Mouse (Mus musculus) kidney, embryonic 15.5 days (tissue): ENCODE results near the gene Zfp687. TPM values are rescaled to one million over a fixed set of nuclear protein-coding genes. Genes with fewer than 3 reads are reported as not detected.
A peak's percentile ranks its signal among the peaks of the same experiment; 100 is the strongest.
"Not testable (repeated sequence)": the region's sequence is repeated elsewhere in the genome, so short reads cannot be mapped to it uniquely, and the experiment has no call there.

Source experiments
- ATAC-seq: fragments of 200-750 bp; cut with Nextera tagmentation; replicated peaks from 2 replicates; pipeline ENCODE4 v1.8.0; 2017; ENCODE audit warnings: moderate TSS enrichment; ENCODE audit not compliant: low FRiP score
- H3K27ac ChIP-seq: fragments of 300-500 bp; sonication (generic); 2 replicates; pipeline ENCODE4 v1.5.1; 2015; ENCODE audit warnings: mild to moderate bottlenecking, inconsistent platforms
- H3K27me3 ChIP-seq: fragments of 300-500 bp; sonication (generic); 2 replicates; pipeline ENCODE4 v1.6.1; 2015; ENCODE audit warnings: inconsistent platforms
- H3K36me3 ChIP-seq: fragments of 300-500 bp; sonication (generic); 2 replicates; pipeline ENCODE4 v1.6.1; 2015; ENCODE audit warnings: inconsistent platforms
- H3K4me1 ChIP-seq: fragments of 300-500 bp; sonication (generic); 2 replicates; pipeline ENCODE4 v1.6.1; 2015; ENCODE audit warnings: inconsistent platforms
- H3K4me2 ChIP-seq: fragments of 300-500 bp; sonication (generic); 2 replicates; pipeline ENCODE4 v1.6.1; 2015; ENCODE audit warnings: moderate library complexity, mild to moderate bottlenecking, inconsistent platforms
- H3K4me3 ChIP-seq: fragments of 300-500 bp; sonication (generic); replicated peaks from 2 replicates; pipeline ENCODE4 v1.5.1; 2015; ENCODE audit warnings: mild to moderate bottlenecking, inconsistent platforms
- H3K9ac ChIP-seq: fragments of 300-500 bp; sonication (generic); 2 replicates; pipeline ENCODE4 v1.6.1; 2015; ENCODE audit warnings: mild to moderate bottlenecking, inconsistent platforms
- H3K9me3 ChIP-seq: fragments of 300-500 bp; sonication (generic); replicated peaks from 2 replicates; pipeline ENCODE4 v1.6.1; 2016; ENCODE audit warnings: inconsistent platforms
- WGBS: fragments of 180-500 bp; shearing (Covaris S2); methylation state at CpG from one replicate; pipeline ENCODE4 v1.1.7; 2015; ENCODE audit warnings: mixed read lengths; 5-methylcytosine and 5-hydroxymethylcytosine counted together
- polyA plus RNA-seq: library from polyadenylated mRNA; unstranded; fragments of >200 nt; fragmentation: Nextera tagmentation; extraction: Ambion mirVana; gene quantifications from 2 replicates; pipeline ENCODE4 v1.2.1, GENCODE M21; 2015

Zfp687 gene
- polyA plus RNA-seq, 1 experiment from 2014 or later: 32.4 TPM

- H3K9ac ChIP-seq: peak within 1 kb of the TSS; percentile 82
- under 1% methylated on average over 36 of the region's 36 CpGs for WGBS
Observed at GRCm38 (mm10) chr3:95042166-95042837, 27.1 kb upstream of the Zfp687 start, which contains the start of gene Psmd4. Gene Psmd4, minus strand, starts transcription at chr3:95042614.

GRCm38 (mm10) chr3:95041625-95042024, 26.4 kb upstream of the Zfp687 start:
- Histone ChIP-seq H3K4me1 (peaks cover 11% of the 10 kb centered on the region), H3K27me3 (no peaks in the 10 kb centered on the region), H3K9ac (peak overlapping the region; percentile 82), H3K4me2 (peak overlapping the region; percentile 68), H3K27ac (no peak overlapping the region), H3K4me3 (peak overlapping the region; percentile 87), H3K9me3 (no peaks in the 10 kb centered on the region), H3K36me3 (peaks cover 34% of the 10 kb centered on the region)
- WGBS: 10% methylated on average over 3 of the region's 3 CpGs
- ATAC-seq: no peak

More at GRCm38 (mm10) chr3:95042166-95042837, 27.1 kb upstream of the Zfp687 start, which contains the start of gene Psmd4:
- Histone ChIP-seq H3K4me3 (peak within 1 kb of the TSS; percentile 87), H3K27me3 (no peaks in the 10 kb centered on the region), H3K27ac (peak within 1 kb of the TSS; percentile 83), H3K9me3 (no peaks in the 10 kb centered on the region), H3K4me2 (peak within 1 kb of the TSS; percentile 68), H3K36me3 (peaks cover 27% of the 10 kb centered on the region), H3K4me1 (peaks cover 11% of the 10 kb centered on the region)
- ATAC-seq: peak; percentile 99

GRCm38 (mm10) chr3:95029953-95030352, 14.7 kb upstream of the Zfp687 start:
- no peak for ATAC-seq
- Histone ChIP-seq H3K4me3 (no peak overlapping the region), H3K36me3 (peaks cover 54% of the 10 kb centered on the region), H3K9ac (no peak overlapping the region), H3K27ac (no peak overlapping the region), H3K4me2 (no peak overlapping the region), H3K4me1 (peaks cover 12% of the 10 kb centered on the region; the same call in 1 of the 2 replicates), H3K27me3 (no peaks in the 10 kb centered on the region), H3K9me3 (no peaks in the 10 kb centered on the region)
- 66% methylated on average over 3 of the region's 3 CpGs for WGBS

- not testable (repeated sequence) for H3K27ac ChIP-seq, ATAC-seq, H3K9me3 ChIP-seq, H3K9ac ChIP-seq, H3K27me3 ChIP-seq, H3K4me2 ChIP-seq, H3K4me3 ChIP-seq
- Histone ChIP-seq H3K4me1 (peaks cover 15% of the 10 kb centered on the region; the same call in 1 of the 2 replicates), H3K36me3 (peaks cover 48% of the 10 kb centered on the region)
- 78% methylated on average over 3 of the region's 3 CpGs for WGBS
Observed at GRCm38 (mm10) chr3:95029291-95029827, 14.1 kb upstream of the Zfp687 start.

GRCm38 (mm10) chr3:95028603-95029002, 13.4 kb upstream of the Zfp687 start:
- Histone ChIP-seq H3K27me3 (no peaks in the 10 kb centered on the region), H3K36me3 (peaks cover 40% of the 10 kb centered on the region), H3K4me2 (no peak overlapping the region), H3K9me3 (no peaks in the 10 kb centered on the region), H3K4me1 (peaks cover 15% of the 10 kb centered on the region; the same call in 1 of the 2 replicates), H3K27ac (no peak overlapping the region), H3K4me3 (no peak overlapping the region), H3K9ac (no peak overlapping the region)
- 76% methylated on average over 3 of the region's 3 CpGs for WGBS
- no peak for ATAC-seq

GRCm38 (mm10) chr3:95027701-95028100, 12.5 kb upstream of the Zfp687 start:
- Histone ChIP-seq H3K9ac (no peak overlapping the region), H3K27ac (no peak overlapping the region), H3K4me2 (no peak overlapping the region), H3K27me3 (no peaks in the 10 kb centered on the region), H3K9me3 (no peaks in the 10 kb centered on the region), H3K4me3 (no peak overlapping the region), H3K36me3 (peaks cover 31% of the 10 kb centered on the region), H3K4me1 (peaks cover 15% of the 10 kb centered on the region; the same call in 1 of the 2 replicates)
- WGBS: 41% methylated on average over 5 of the region's 5 CpGs
- ATAC-seq: peak; percentile 59; the same call in 1 of the 2 replicates

- Histone ChIP-seq H3K4me1 (peaks cover 15% of the 10 kb centered on the region; the same call in 1 of the 2 replicates), H3K9ac (no peak overlapping the region), H3K4me2 (no peak overlapping the region), H3K36me3 (peaks cover 26% of the 10 kb centered on the region), H3K27me3 (no peaks in the 10 kb centered on the region), H3K9me3 (no peaks in the 10 kb centered on the region), H3K4me3 (no peak overlapping the region), H3K27ac (no peak overlapping the region)
- WGBS: 39% methylated on average over 5 of the region's 5 CpGs
- ATAC-seq: 0 out of 2 replicates have a peak, but pooled peaks have one; percentile 26
Observed at GRCm38 (mm10) chr3:95027057-95027645, 11.9 kb upstream of the Zfp687 start.

GRCm38 (mm10) chr3:95025202-95025601, 10.0 kb upstream of the Zfp687 start:
- Histone ChIP-seq H3K27ac (no peak overlapping the region), H3K4me3 (no peak overlapping the region), H3K27me3 (no peaks in the 10 kb centered on the region), H3K36me3 (peaks cover 8% of the 10 kb centered on the region), H3K9me3 (no peaks in the 10 kb centered on the region), H3K4me1 (peaks cover 15% of the 10 kb centered on the region; the same call in 1 of the 2 replicates), H3K4me2 (no peak overlapping the region), H3K9ac (no peak overlapping the region)
- ATAC-seq: no peak
- 52% methylated on average over 5 of the region's 5 CpGs for WGBS

GRCm38 (mm10) chr3:95024551-95024950, 9.3 kb upstream of the Zfp687 start:
- Histone ChIP-seq H3K4me2 (0 out of 2 replicates have a peak overlapping the region, but pooled peaks have one; percentile 4), H3K27ac (no peak overlapping the region), H3K9ac (no peak overlapping the region), H3K27me3 (no peaks in the 10 kb centered on the region), H3K36me3 (peaks cover 1% of the 10 kb centered on the region; the same call in 1 of the 2 replicates), H3K4me3 (no peak overlapping the region), H3K4me1 (peaks cover 15% of the 10 kb centered on the region; the same call in 1 of the 2 replicates), H3K9me3 (no peaks in the 10 kb centered on the region)
- WGBS: 32% methylated on average over 11 of the region's 11 CpGs
- ATAC-seq: no peak

GRCm38 (mm10) chr3:95020956-95021355, 5.7 kb upstream of the Zfp687 start:
- not testable (repeated sequence) for H3K4me3 ChIP-seq, ATAC-seq, H3K9me3 ChIP-seq, H3K4me2 ChIP-seq, H3K9ac ChIP-seq, H3K27ac ChIP-seq, H3K27me3 ChIP-seq, H3K36me3 ChIP-seq
- H3K4me1 ChIP-seq: peaks cover 14% of the 10 kb centered on the region
- 88% methylated on average over 5 of the region's 5 CpGs for WGBS

GRCm38 (mm10) chr3:95018741-95019140, 3.5 kb upstream of the Zfp687 start:
- no peak for ATAC-seq
- WGBS: 86% methylated on average over 2 of the region's 2 CpGs
- no peak overlapping the region for H3K9ac ChIP-seq

GRCm38 (mm10) chr3:95016532-95017056, 1.3 kb upstream of the Zfp687 start:
- peaks cover 23% of the 10 kb centered on the region for H3K4me1 ChIP-seq
- ATAC-seq: no peak
- H3K27ac ChIP-seq: peak overlapping the region; percentile 99
- peak overlapping the region; percentile 65 for H3K9ac ChIP-seq
- H3K36me3 ChIP-seq: peaks cover 15% of the 10 kb centered on the region
- H3K27me3 ChIP-seq: no peaks in the 10 kb centered on the region
- peak overlapping the region; percentile 79 for H3K4me2 ChIP-seq
- peak overlapping the region; percentile 89 for H3K4me3 ChIP-seq
- H3K9me3 ChIP-seq: no peaks in the 10 kb centered on the region
- WGBS: 5% methylated on average over 21 of the region's 21 CpGs

More at GRCm38 (mm10) chr3:95018741-95019140, 3.5 kb upstream of the Zfp687 start:
- no peak overlapping the region for H3K4me2 ChIP-seq
- H3K9me3 ChIP-seq: no peaks in the 10 kb centered on the region
- H3K27ac ChIP-seq: no peak overlapping the region
- H3K36me3 ChIP-seq: no peaks in the 10 kb centered on the region
- H3K4me1 ChIP-seq: peaks cover 13% of the 10 kb centered on the region
- no peak overlapping the region for H3K4me3 ChIP-seq
- no peaks in the 10 kb centered on the region for H3K27me3 ChIP-seq
